Mouse (Mus musculus) right cerebral cortex, postnatal 36 days (tissue): Measurements from ENCODE around the gene Palb2.
"Not testable (repeated sequence)": the region's sequence is repeated elsewhere in the genome, so short reads cannot be mapped to it uniquely, and the experiment has no call there.

Source experiments
- DNase-seq, 2 experiments: peaks; one replicate each; pipeline ENCODE4 v3.0.0; 2022; ENCODE audit warnings: low spot score in 2 of 2, mixed read lengths in 1 of 2

Gene Palb2

DNA sequence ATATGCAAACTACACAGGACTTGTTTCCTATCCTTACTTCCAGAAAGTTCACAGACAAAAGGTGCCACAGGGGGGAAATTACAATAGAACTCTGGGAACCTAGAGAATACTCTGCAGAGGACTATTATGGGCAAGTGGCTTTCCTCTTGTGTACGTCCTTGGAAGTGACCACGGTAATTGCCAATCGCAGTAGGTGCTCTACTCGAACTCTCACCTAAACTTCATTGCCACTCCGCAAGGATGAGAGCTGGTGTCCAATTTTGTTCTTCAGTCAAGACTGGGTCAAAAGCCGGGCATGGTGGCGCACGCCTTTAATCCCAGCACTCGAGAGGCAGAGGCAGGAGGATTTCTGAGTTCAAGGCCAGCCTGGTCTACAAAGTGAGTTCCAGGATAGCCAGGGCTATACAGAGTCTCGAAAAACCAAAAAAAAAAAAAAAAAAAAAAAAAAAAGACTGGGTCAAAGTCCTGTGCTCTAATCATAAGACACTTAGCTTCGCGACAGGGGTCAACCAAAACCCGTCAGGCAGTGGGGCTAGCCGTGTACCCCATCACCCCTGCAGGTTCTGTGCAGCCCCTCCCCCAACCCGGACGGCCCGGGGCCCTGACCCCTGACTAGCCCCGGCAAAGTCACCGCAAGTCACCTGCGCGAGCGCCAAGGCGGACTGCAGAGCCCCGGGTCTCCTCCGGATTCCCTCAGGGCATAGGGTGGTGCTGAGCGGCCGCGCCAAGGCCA lies 31.6 kb downstream of the Palb2 start:
- DNase-seq: not testable (repeated sequence)

DNA sequence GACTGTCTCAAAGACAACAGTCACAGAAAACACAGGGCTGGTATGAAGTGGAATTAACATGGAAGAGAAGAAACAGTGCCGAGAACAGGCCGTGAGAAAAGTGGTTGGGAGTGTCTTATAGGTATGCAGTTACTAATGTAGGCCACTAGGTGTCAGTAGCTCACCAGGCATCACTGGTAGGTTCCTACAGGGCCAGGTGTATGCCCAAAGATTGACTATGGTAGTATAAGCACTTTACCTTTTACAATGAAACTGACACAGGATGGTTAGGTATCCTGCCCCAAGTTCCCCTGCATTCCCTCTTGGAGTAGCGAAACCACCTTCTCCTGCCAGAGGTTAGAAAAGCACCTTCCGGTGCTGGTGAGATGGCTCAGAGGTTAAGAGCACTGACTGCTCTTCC lies 33.6 kb downstream of the Palb2 start:
- DNase-seq: no peak

DNA sequence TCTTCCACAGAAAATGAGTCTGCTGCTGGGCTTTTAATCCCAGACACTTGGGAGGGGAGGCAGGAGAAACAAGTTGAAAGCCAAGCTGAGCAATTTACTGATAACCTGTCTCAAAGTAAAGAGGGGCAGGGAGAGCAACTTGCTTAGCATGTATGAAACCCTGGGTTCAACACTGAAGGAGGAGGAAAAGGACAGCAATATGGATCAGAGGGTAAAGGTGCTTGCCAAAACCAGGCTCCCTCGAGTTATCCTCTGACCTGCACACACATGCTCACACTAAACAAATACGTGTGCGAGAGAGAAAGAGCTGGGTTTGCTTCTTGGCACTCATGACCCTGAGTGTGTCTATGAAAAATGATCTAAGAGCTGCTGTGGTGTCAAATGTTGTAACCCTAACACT lies 34.8 kb downstream of the Palb2 start:
- DNase-seq: no peak

- DNase-seq: no peak
These were observed 38.0 kb downstream of the Palb2 start for GRCm38 (mm10) chr7:122094564-122095330.

DNA sequence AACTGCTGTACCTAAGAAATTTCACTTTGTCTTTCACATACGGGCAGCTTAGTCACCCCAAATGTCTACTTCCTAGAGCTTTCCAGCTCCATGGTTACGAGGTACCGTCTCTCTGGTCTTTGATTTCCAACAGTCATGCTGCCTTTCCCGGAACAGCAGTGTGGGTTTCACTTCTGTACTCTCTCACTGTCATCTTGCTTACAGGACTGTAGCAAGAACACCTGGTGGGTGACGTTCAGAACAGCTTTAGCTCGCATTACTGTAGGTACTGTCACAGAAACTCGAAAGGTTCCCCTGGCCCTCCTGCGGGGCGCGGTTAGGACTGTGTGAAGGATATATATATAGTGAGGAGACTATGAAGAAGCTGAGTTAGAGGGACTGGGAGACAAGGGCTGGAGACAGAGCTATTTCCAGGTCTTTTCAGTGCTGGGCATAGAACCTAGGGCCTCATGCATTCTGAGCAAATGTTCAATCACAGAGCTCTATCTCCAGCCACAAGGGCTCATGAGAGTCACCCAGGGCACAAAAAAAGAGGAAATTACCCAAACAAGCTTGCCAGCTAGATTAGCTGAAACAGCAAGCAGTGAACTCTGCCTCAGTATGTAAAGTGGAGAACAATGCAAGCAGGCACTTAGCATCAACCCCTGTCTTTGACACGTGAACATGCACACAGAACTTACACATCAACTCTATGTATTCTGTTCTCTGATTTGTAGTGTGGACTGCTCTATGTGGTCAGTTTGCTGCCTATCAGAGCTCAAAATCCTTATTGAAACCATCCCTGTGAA lies 45.4 kb downstream of the Palb2 start:
- no peak for DNase-seq

GRCm38 (mm10) chr7:122081071-122081470 lies 51.7 kb downstream of the Palb2 start:
- DNase-seq: no peak

GRCm38 (mm10) chr7:122079798-122080554 lies 52.8 kb downstream of the Palb2 start:
- DNase-seq: no peak

- DNase-seq: no peak
These were observed 58.4 kb downstream of the Palb2 start for GRCm38 (mm10) chr7:122074374-122074773.

DNA sequence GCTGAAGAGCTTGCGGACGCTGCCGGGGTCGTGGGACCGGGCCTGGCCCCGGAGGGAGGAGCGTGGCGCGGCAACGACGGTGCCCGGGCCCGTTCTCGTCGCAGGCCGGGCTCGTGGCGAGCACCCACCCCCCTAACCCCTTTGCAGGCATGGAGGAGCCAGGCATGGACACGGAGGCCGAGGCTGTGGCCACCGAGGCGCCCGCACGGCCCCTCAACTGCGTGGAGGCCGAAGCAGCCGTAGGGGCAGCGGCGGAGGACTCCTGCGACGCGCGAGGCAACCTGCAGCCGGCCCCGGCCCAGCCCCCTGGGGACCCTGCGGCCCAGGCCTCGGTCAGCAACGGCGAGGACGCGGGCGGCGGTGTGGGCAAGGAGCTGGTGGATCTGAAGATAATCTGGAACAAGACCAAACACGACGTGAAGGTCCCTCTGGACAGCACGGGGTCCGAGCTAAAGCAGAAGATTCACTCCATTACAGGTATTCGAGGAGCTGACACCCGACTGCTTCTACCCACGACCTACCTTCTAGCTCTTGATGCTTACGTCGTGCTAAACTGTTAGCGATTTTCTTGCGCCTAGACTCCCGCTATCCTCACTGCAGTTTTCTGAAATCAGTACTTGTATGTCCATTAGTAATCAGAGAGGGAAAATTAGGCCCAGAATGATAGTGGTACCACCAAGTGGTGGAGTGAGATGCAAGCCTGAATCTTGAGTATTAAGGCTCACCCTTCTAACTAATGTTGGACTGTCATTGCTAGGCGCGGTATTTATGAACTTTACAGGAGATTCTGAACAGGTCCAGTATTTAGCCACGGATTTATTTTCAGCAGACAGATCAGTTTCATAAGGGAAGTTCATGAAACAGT lies 65.0 kb downstream of the Palb2 start:
- no peak for DNase-seq

DNA sequence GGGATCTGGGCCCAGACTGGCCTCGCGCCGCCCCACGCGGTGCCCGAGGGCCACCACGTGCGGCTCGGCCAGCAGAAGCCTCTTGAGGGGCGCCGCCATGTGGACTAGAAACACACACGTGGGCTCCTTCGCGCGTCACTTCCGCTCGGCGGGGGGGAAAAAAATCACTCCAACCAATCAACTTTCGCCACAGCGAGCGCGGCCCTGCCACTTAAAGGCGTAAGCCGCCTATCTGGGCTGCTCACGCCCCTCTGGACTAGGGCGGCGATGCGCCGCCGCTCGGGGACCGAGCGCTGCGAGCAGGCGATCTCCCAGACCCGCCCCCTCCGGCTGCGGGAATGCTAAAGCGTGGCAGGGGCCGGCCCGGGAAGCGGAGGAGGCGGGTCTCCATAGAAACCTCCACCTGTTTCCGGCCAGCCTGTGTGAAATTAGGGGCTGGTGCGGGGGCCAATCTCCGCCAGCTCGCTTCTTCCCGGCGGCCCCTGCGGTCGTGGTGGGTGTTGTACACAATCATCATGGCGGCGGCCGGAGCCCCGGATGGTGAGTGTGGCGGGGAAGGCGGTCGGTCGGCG lies 65.8 kb downstream of the Palb2 start, which contains the start of the genes Ubfd1 and Ears2:
Gene Ubfd1 (plus strand): TSS at position 231 of the 572 bp plus-strand sequence.
Gene Ears2 (minus strand): TSS at position 319 of the 572 bp plus-strand sequence.
- DNase-seq: peak; percentile 96

DNA sequence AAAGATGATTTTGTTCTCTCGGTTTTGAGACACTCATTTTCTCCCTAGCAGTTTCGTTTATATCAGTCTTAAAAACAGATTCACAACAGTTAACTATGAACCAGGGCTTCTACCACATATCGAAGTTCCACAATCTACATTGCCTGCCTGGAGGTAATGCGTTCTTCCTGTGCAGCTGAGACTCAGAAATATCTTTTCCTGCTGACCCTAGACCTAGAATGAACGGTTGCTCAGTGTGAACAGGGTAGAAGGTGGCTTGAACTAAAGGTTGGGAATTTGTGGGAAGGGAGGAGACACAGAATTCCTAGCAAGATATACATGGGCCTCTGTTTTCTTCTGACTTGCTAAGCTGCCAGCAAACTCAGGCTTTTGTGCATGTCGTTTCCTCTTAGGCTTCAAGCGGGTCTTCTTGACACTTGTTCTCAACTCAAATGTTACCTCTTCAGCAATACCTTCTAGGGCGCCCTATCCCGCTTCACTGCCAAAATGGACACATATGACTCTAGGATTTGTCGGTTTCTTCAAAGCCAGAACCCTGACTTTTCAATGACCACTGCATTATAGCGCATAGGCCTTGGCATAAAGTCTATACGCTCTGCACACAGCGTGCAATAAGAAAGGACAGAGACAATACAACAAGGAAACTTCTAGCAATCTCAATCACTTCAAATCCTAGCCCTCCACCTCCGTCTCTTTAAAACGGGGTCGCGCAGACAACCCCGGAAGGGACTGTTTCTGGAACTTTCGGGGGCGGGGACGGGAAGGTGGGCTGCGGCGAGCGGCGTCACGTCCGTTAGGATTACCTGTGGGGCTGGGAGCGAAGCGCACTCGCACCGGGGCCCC lies 66.5 kb downstream of the Palb2 start:
- DNase-seq: no peak

- no peak for DNase-seq
These were observed 67.1 kb downstream of the Palb2 start for GRCm38 (mm10) chr7:122065656-122066055.
